Mouse (Mus musculus) intestine, postnatal 0 days (tissue): ENCODE data around the gene Hif3a. TPM values are rescaled to one million over a fixed set of nuclear protein-coding genes. Genes with fewer than 3 reads are reported as not detected.
A peak's percentile ranks its signal among the peaks of the same experiment; 100 is the strongest.

Experiments used
- ATAC-seq: fragments of 200-750 bp; cut with Nextera tagmentation; 2 replicates; pipeline ENCODE4 v1.8.0; 2017; ENCODE audit warnings: mild to moderate bottlenecking, moderate TSS enrichment, moderate library complexity
- H3K27ac ChIP-seq: fragments of 300-500 bp; sonication (generic); 2 replicates; pipeline ENCODE4 v1.5.1; 2014; ENCODE audit warnings: mild to moderate bottlenecking, low read depth, low read length, moderate library complexity
- H3K27me3 ChIP-seq: fragments of 300-500 bp; sonication (generic); replicated peaks from 2 replicates; pipeline ENCODE4 v1.6.1; 2014; ENCODE audit warnings: low read length, mixed read lengths; ENCODE audit not compliant: control insufficient read depth, insufficient read depth
- H3K36me3 ChIP-seq: fragments of 300-500 bp; sonication (generic); 2 replicates; pipeline ENCODE4 v1.6.1; 2014; ENCODE audit warnings: mild to moderate bottlenecking, moderate library complexity; ENCODE audit not compliant: control insufficient read depth, insufficient read depth
- H3K4me1 ChIP-seq: fragments of 300-500 bp; sonication (generic); replicated peaks from 2 replicates; pipeline ENCODE4 v1.6.1; 2014; ENCODE audit warnings: antibody characterized with exemption, low read length, mixed read lengths; ENCODE audit not compliant: control insufficient read depth, insufficient read depth
- H3K4me2 ChIP-seq: fragments of 300-500 bp; sonication (generic); replicated peaks from 2 replicates; pipeline ENCODE4 v1.6.1; 2014; ENCODE audit warnings: low read depth, mild to moderate bottlenecking, moderate library complexity
- H3K4me3 ChIP-seq: fragments of 300-500 bp; sonication (generic); 2 replicates; pipeline ENCODE4 v1.5.1; 2014; ENCODE audit warnings: low read depth, low read length
- H3K9ac ChIP-seq: fragments of 300-500 bp; sonication (generic); 2 replicates; pipeline ENCODE4 v1.6.1; 2014; ENCODE audit warnings: mild to moderate bottlenecking, low read depth, low read length
- H3K9me3 ChIP-seq: fragments of 300-500 bp; sonication (generic); 2 replicates; pipeline ENCODE4 v1.6.1; 2016; ENCODE audit warnings: mixed run types; ENCODE audit not compliant: control insufficient read depth
- CTCF ChIP-seq: sonication (generic); IDR thresholded peaks from 2 replicates; pipeline ENCODE4 v1.5.1; 2016; ENCODE audit warnings: low read depth, mild to moderate bottlenecking, control low read depth, antibody characterized with exemption, moderate library complexity
- WGBS: fragments of 180-500 bp; shearing (Covaris S2); extraction: QIAGEN DNeasy Blood & Tissue Kit; methylation state at CpG from one replicate; pipeline ENCODE4 v1.1.7; 2014; 5-methylcytosine and 5-hydroxymethylcytosine counted together
- polyA plus RNA-seq: library from polyadenylated mRNA; unstranded; fragments of >200 nt; fragmentation: Nextera tagmentation; extraction: Ambion mirVana; gene quantifications from 2 replicates; pipeline ENCODE4 v1.2.1, GENCODE M21; 2015

Hif3a gene
- polyA plus RNA-seq, 1 experiment from 2014 or later, result 18.4 TPM

DNA sequence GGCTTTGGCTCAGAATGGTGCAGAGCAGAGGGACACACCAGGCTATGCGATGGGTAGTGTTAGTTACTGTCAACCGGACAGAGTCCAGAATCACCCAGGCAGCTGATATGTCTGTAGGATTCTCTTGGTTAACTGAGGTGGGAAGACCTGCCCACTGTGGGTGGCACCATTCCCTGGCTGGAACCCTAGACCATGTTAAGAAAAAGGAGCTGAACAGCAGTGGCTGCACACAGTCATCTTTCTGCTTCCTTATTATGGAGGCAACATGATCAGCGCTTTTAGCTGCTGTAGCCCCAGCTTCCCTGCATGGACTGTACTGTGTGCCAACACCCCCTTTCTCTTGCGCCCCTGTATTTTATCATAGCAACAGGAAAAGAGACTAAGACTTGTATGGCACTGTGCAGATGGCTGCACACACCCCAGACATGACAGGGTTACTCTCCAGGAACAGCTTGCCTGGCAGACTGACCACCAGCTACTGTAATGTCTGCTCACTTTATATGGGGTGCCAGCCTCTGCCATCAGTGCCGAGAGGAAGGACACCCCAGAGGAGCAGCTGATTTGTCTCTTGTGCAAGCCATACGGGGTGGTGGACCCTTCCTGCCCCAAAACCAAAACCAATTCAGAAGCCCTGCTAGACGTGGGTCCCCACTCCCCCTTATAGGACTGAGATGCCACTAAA lies 50.2 kb downstream of the Hif3a start:
- 93% methylated on average over 7 of the region's 7 CpGs for WGBS
- H3K4me2 ChIP-seq, result no peak overlapping the region
- no peaks in the 10 kb centered on the region for H3K9me3 ChIP-seq
- H3K27me3 ChIP-seq, result no peaks in the 10 kb centered on the region
- H3K4me1 ChIP-seq, result peaks cover 12% of the 10 kb centered on the region; the same call in 1 of the 2 replicates
- H3K9ac ChIP-seq, result no peak overlapping the region
- no peak for TF ChIP-seq CTCF
- H3K4me3 ChIP-seq, result no peak overlapping the region
- H3K36me3 ChIP-seq, result peaks cover 89% of the 10 kb centered on the region
- ATAC-seq, result no peak
- H3K27ac ChIP-seq, result no peak overlapping the region

DNA sequence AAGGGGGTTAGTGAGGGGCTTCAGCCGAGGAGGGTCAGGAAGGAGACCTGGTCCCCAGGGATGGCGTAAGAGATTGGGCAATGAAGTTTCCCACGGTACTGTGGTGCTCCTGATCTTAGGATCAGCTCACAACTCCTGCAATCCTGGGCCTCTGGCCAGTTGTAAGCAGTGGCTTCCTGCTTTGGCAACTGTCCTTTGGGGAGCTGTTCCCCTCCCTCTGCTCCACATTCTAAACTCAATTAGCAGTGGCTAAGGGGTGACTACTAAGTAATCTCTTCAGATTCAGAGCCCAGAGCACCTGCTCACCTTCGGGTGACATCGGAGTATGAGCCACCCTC lies 52.2 kb downstream of the Hif3a start:
- Histone ChIP-seq H3K4me3 (no peak overlapping the region), H3K4me2 (no peak overlapping the region), H3K9ac (no peak overlapping the region), H3K4me1 (peaks cover 4% of the 10 kb centered on the region; the same call in 1 of the 2 replicates), H3K27me3 (no peaks in the 10 kb centered on the region), H3K9me3 (no peaks in the 10 kb centered on the region), H3K36me3 (peaks cover 94% of the 10 kb centered on the region), H3K27ac (no peak overlapping the region)
- no peak for ATAC-seq
- no peak for TF ChIP-seq CTCF
- WGBS, result 83% methylated on average over 5 of the region's 5 CpGs

DNA sequence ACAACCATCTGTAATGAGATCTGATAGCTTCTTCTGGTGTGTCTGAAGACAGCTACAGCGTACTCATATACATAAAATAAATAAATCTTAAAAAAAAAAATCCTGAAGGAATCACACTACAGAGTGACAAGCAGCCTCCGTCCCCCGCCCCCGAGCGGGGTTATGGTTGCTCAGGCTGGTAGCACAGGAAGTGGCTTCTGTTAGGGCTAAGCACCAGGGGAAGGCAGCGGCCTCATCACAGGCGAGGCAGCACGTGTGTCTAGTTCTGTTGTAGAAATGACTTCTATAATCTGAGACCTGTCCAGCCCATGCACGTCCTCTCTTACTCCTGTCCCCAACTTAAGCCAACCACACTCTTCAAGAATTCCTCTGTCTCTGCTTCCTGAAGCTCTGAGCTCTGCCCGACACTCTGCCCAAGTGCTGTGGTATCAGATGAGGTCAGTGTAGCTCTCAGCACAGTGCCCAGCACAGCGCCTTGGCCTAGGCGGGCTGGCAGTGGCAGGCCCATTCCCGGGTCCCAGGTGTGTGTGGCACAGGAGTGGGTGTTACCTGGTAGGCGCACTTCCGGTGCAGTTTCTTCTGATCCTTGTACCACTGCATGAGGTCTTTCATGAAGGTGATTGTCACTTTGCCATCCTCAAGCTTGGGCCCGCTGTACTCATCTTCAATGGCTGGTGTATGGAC lies 52.8 kb downstream of the Hif3a start:
- Histone ChIP-seq H3K27ac (no peak overlapping the region), H3K4me2 (no peak overlapping the region), H3K9me3 (no peaks in the 10 kb centered on the region), H3K4me3 (no peak overlapping the region), H3K4me1 (peaks cover 4% of the 10 kb centered on the region; the same call in 1 of the 2 replicates), H3K9ac (no peak overlapping the region), H3K36me3 (peaks cover 93% of the 10 kb centered on the region), H3K27me3 (no peaks in the 10 kb centered on the region)
- no peak for ATAC-seq
- no peak for TF ChIP-seq CTCF
- WGBS, result 87% methylated on average over 16 of the region's 16 CpGs

DNA sequence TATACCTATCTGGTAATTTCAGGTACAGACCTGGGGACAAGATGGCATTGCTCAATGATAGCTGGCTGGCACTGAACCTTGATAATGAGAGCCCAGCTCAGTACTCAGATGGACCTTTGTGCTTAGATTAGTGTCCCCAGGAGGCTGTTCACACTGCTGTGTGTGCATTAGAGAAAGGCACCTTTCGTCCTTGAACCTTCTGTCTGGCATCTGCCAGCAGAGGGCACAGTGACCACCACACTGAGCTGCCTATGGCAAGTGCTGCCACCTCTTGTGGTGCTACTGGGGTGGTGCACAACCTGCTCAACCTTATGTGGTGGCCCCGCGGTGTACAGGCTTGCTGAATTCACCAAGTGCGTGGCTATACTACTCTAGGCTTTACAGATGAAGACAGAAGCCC lies 54.9 kb downstream of the Hif3a start:
- Histone ChIP-seq H3K36me3 (peaks cover 75% of the 10 kb centered on the region), H3K9me3 (no peaks in the 10 kb centered on the region), H3K27ac (peak overlapping the region; percentile 76; the same call in 1 of the 2 replicates), H3K4me1 (peaks cover 15% of the 10 kb centered on the region; the same call in 1 of the 2 replicates), H3K27me3 (no peaks in the 10 kb centered on the region), H3K9ac (no peak overlapping the region), H3K4me3 (no peak overlapping the region), H3K4me2 (no peak overlapping the region)
- ATAC-seq, result peak; percentile 66
- peak; percentile 93 for TF ChIP-seq CTCF
- WGBS, result 70% methylated on average over 4 of the region's 4 CpGs

DNA sequence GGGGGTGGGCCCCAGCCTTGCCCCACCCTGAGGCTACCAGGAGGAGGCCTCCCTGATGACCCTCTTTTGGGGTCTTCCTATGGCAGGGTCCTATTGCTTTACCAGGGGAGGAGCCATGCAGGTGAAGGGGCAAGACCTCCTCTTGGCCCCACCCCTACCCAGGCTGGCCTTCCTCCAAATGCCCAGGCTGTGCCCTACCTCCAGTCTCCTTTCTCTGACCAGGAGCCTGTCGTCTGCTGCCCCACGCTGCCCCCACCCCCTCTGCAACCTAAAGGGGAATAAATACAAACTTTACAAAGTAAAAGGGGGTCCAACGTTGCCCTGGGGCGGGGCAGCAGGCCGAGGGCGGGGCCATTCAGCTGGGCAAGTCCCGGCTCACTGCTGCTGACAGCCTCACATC lies 57.5 kb downstream of the Hif3a start:
- WGBS, result 67% methylated on average over 7 of the region's 7 CpGs
- Histone ChIP-seq H3K4me1 (peaks cover 15% of the 10 kb centered on the region; the same call in 1 of the 2 replicates), H3K36me3 (peaks cover 66% of the 10 kb centered on the region), H3K9ac (no peak overlapping the region), H3K9me3 (no peaks in the 10 kb centered on the region), H3K4me2 (no peak overlapping the region), H3K4me3 (no peak overlapping the region), H3K27me3 (no peaks in the 10 kb centered on the region), H3K27ac (peak overlapping the region; percentile 82)
- TF ChIP-seq CTCF, result no peak
- ATAC-seq, result no peak

DNA sequence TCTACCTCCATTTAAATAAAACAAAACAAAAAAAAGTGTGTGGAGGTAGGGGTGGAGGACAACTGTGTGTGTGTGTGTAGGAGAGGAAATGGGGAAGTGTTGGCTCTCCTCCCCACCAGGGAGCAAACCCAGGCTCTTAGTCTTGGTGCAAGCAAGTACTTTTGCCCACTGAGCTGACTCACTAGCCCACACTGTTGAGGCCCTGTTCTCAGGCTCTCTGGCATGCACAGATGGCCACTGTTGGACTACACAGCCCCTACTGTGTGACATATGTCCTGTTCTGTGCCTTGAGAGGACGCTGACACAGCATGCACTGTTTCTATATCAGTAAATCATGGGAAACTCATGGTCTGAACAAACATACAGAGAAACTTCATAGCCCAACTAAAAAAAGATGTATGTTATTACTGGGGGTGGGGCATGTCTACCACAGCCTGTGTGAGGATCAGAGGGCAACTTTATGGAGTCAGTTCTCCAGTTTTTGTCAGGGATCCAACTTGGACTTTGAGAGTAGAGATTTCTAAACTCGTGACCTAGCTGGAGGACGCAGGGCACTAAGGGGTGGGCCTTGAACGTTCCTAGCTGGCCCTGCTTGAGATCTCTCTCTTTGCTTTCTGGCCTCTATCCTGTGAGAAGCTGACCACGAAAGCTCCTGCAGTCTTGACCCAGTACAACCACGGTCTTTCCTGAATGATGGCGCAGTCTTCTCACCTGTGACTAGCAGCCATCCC lies 58.8 kb downstream of the Hif3a start:
- no peak for TF ChIP-seq CTCF
- Histone ChIP-seq H3K36me3 (peaks cover 53% of the 10 kb centered on the region), H3K9ac (no peak overlapping the region), H3K27ac (peak overlapping the region; percentile 82), H3K9me3 (no peaks in the 10 kb centered on the region), H3K4me1 (peaks cover 15% of the 10 kb centered on the region; the same call in 1 of the 2 replicates), H3K4me3 (no peak overlapping the region), H3K27me3 (no peaks in the 10 kb centered on the region), H3K4me2 (no peak overlapping the region)
- peak; percentile 63 for ATAC-seq
- 39% methylated on average over 7 of the region's 7 CpGs for WGBS
